Mouse (Mus musculus) stomach, embryonic 14.5 days (tissue): Measurements from ENCODE around the gene Brpf3. TPM values are rescaled to one million over a fixed set of nuclear protein-coding genes. Genes with fewer than 3 reads are reported as not detected.

Experiments
- ATAC-seq: fragments of 200-750 bp; cut with Nextera tagmentation; 2 replicates; pipeline ENCODE4 v1.8.0; 2017; ENCODE audit warnings: low read depth, moderate TSS enrichment; ENCODE audit not compliant: insufficient number of reproducible peaks, insufficient read depth, low FRiP score
- H3K27ac ChIP-seq: fragments of 300-500 bp; sonication (generic); 2 replicates; pipeline ENCODE4 v1.5.1; 2014; ENCODE audit warnings: mild to moderate bottlenecking, low read length, moderate library complexity, mixed read lengths
- H3K27me3 ChIP-seq: fragments of 300-500 bp; sonication (generic); 2 replicates; pipeline ENCODE4 v1.6.1; 2014; ENCODE audit warnings: low read length, control low read depth, mixed read lengths; ENCODE audit not compliant: control insufficient read depth, insufficient read depth
- H3K36me3 ChIP-seq: fragments of 300-500 bp; sonication (generic); 2 replicates; pipeline ENCODE4 v1.6.1; 2014; ENCODE audit warnings: mild to moderate bottlenecking, control low read depth, low read length, moderate library complexity, mixed read lengths; ENCODE audit not compliant: control insufficient read depth, insufficient read depth
- H3K4me1 ChIP-seq: fragments of 300-500 bp; sonication (generic); 2 replicates; pipeline ENCODE4 v1.6.1; 2014; ENCODE audit warnings: low read length, control low read depth, mixed read lengths; ENCODE audit not compliant: control insufficient read depth, insufficient read depth
- H3K4me2 ChIP-seq: fragments of 300-500 bp; sonication (generic); replicated peaks from 2 replicates; pipeline ENCODE4 v1.6.1; 2014; ENCODE audit warnings: low read depth, low read length, control low read depth
- H3K4me3 ChIP-seq: fragments of 300-500 bp; sonication (generic); 2 replicates; pipeline ENCODE4 v1.5.1; 2014; ENCODE audit warnings: low read depth, low read length, control low read depth
- H3K9ac ChIP-seq: fragments of 300-500 bp; sonication (generic); replicated peaks from 2 replicates; pipeline ENCODE4 v1.6.1; 2014; ENCODE audit warnings: low read depth, mild to moderate bottlenecking, control low read depth, low read length, moderate library complexity, mixed read lengths
- H3K9me3 ChIP-seq: fragments of 300-500 bp; sonication (generic); 2 replicates; pipeline ENCODE4 v1.6.1; 2016; ENCODE audit warnings: low read depth, low read length, control low read depth; ENCODE audit not compliant: control insufficient read depth
- WGBS: fragments of 180-500 bp; shearing (Covaris S2); extraction: QIAGEN DNeasy Blood & Tissue Kit; methylation state at CpG from one replicate; pipeline ENCODE4 v1.1.7; 2014; 5-methylcytosine and 5-hydroxymethylcytosine counted together
- polyA plus RNA-seq: library from polyadenylated mRNA; unstranded; fragments of >200 nt; fragmentation: Nextera tagmentation; extraction: Ambion mirVana; gene quantifications from 2 replicates; pipeline ENCODE4 v1.2.1, GENCODE M21; 2014

The Brpf3 gene
- polyA plus RNA-seq, 1 experiment from 2014 or later: 13.8 TPM

DNA sequence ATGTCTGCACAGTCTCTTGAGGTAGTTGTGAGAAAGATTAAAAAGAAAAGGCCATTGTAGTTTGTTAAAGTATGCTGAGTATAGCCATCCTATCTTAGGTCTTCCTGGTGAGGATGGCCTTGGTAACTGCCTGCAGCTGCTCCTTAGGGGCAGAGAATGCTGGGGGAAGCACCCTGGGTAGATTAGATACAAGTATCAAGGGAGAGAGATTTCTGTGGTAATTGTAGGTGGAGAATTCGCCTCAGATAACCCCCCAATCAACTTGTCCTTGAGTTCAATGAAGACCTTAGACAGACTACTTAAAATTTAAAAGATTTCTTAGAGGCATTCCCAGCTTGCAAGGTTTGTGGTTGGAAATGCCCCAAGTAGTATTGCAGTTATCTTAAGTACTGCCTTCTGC lies 2.4 kb downstream of the Brpf3 start:
- Histone ChIP-seq H3K4me3 (no peak overlapping the region), H3K36me3 (peaks cover 24% of the 10 kb centered on the region), H3K9me3 (no peaks in the 10 kb centered on the region), H3K27ac (no peak overlapping the region), H3K4me2 (no peak overlapping the region), H3K4me1 (peaks cover 22% of the 10 kb centered on the region), H3K27me3 (no peaks in the 10 kb centered on the region), H3K9ac (no peak overlapping the region)
- WGBS: 93% methylated on average over 1 of the region's 1 CpGs
- no peak for ATAC-seq

DNA sequence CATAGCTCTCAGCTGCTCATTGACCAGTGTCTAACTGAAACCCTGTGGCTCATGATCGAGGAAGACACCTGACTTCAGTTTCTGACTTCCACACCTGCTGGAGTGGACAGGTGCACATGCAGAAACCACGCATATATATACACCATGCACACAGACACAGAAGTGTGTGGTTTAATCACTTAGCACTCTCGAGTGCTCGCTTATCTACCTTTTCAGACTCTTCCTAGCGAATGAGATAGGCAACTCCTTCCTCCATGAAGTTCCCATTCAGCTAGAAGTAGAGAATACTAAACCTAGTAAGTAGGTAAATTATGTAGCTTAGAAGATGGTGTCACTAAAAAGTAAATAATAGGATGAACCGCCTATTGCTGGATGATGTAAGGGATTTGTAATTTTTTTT lies 4.1 kb downstream of the Brpf3 start:
- Histone ChIP-seq H3K27ac (no peak overlapping the region), H3K36me3 (peaks cover 38% of the 10 kb centered on the region), H3K4me3 (no peak overlapping the region), H3K4me1 (peaks cover 14% of the 10 kb centered on the region), H3K27me3 (no peaks in the 10 kb centered on the region), H3K9ac (no peak overlapping the region), H3K9me3 (no peaks in the 10 kb centered on the region), H3K4me2 (no peak overlapping the region)
- ATAC-seq: no peak
- WGBS: 89% methylated on average over 6 of the region's 6 CpGs

DNA sequence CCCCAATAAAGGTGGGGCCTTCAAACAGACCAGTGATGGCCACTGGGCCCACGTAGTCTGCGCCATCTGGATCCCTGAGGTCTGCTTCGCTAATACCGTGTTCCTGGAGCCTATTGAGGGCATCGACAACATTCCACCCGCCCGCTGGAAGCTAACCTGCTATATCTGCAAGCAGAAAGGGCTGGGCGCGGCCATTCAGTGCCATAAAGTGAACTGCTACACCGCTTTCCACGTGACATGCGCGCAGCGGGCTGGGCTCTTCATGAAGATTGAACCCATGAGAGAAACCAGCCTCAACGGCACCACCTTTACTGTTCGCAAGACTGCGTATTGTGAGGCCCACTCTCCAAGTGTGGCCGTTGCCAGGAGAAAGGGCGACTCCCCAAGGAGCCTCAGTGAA lies 5.9 kb downstream of the Brpf3 start:
- Histone ChIP-seq H3K9ac (no peak overlapping the region), H3K9me3 (no peaks in the 10 kb centered on the region), H3K4me1 (peaks cover 9% of the 10 kb centered on the region), H3K36me3 (peaks cover 47% of the 10 kb centered on the region), H3K27ac (no peak overlapping the region), H3K4me3 (no peak overlapping the region), H3K4me2 (no peak overlapping the region), H3K27me3 (no peaks in the 10 kb centered on the region)
- 96% methylated on average over 19 of the region's 19 CpGs for WGBS
- no peak for ATAC-seq

DNA sequence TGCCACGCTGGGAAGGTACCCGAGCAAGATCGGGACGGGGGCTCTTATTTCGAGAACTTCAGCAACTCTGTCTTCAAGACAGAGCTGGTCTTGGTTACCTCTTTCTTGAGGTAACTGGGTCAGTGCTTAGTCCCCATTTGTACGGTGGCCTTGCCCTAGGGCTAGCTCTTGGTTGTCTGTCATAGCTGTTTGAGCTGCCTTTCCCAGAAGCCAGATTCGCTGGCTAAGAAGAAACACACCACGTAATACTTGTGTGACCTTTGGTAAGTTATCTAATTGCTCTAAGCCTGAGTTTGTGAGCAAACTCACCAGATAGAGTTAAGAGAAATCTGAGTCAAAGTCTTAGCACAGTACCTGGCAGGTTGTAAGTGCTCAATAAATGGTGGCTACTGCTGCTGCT lies 7.8 kb downstream of the Brpf3 start:
- Histone ChIP-seq H3K27ac (no peak overlapping the region), H3K4me3 (no peak overlapping the region), H3K27me3 (no peaks in the 10 kb centered on the region), H3K4me2 (no peak overlapping the region), H3K9me3 (no peaks in the 10 kb centered on the region), H3K9ac (no peak overlapping the region), H3K4me1 (no peaks in the 10 kb centered on the region), H3K36me3 (peaks cover 56% of the 10 kb centered on the region)
- 93% methylated on average over 8 of the region's 8 CpGs for WGBS
- no peak for ATAC-seq

DNA sequence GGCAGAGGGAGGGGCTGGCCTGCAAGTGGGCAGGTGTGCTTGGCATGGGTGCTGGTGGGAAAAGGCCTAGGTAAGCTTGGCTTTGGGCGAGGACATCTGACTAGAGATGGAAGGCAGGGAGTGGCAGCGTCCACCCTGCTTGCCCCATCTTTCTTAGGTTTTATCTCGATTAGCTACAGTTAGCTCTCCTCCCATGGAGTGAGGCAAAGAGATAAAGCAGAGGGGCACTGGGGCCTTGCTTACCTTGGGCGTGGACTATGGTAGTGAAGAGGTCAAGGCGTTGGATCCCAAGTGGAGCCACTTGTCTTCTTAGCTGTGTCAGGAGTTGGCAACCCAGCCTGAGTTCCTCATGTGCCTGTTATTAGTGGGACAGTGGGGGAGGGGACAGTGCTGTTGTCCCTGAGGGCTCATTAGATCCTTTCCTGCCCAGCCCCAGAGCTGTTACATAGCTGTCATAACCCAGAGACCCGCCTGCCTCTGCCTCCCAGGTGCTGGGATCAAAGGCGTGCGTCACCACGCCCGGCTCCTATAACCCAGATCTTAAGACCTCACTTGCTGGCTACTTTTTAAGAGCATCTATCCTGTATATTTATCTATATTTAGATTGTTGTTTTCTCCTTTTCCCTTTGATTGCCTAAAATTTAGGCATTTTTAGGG lies 8.4 kb downstream of the Brpf3 start:
- Histone ChIP-seq H3K36me3 (peaks cover 57% of the 10 kb centered on the region), H3K4me3 (no peak overlapping the region), H3K9ac (no peak overlapping the region), H3K4me1 (no peaks in the 10 kb centered on the region), H3K9me3 (no peaks in the 10 kb centered on the region), H3K27me3 (no peaks in the 10 kb centered on the region), H3K4me2 (no peak overlapping the region), H3K27ac (no peak overlapping the region)
- no peak; the same call in 1 of the 2 replicates for ATAC-seq
- whole genome bisulfite sequencing: 93% methylated on average over 10 of the region's 10 CpGs

DNA sequence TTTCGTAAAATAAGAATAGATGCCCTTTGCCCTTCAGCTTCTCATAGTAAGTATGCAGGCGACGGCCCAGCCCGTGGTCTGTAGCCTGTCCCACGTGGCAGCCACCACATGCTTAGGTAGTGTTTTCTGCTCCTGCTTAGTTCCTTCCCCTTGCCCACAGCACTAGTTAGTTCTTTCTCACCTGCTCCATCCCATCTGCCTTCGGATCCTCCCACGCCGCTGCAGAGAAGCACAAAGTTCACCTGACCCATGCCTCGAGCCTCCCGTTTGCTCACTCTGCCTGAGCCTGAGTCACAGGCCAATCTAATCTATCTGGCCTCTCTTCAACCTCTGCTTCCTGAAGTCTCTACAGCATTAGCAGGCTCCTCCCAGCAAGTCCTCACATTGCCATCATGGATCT lies 11.5 kb downstream of the Brpf3 start:
- 89% methylated on average over 10 of the region's 10 CpGs for WGBS
- no peak for ATAC-seq

DNA sequence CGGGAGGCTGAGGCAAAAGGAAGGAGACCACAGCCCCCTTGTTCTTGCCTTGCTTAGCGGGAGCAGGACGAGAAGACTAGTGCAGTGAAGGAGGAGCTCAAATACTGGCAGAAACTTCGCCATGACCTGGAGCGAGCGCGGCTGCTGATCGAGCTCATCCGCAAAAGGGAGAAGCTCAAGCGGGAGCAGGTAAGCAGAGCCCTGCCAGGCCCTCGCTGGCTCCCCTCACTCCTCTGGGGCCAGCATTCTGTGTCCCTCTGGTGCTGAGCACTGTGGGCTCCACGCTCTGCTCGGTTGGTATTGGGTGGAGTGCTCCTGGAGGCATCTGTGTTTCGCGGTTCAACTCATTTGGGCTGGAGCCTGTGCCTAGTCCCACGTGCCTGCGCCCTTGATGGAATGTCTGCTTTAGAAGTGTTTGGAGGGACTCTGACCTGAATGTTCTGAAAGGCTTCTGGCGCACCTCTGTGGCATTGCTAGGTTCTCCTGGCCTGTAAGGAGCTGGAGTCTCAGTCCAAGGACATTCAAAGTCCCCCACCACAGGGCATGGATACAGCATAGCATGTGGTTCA lies 13.7 kb downstream of the Brpf3 start:
- H3K9me3 ChIP-seq: no peaks in the 10 kb centered on the region
- H3K4me3 ChIP-seq: no peak overlapping the region
- H3K4me2 ChIP-seq: no peak overlapping the region
- no peak overlapping the region for H3K27ac ChIP-seq
- no peaks in the 10 kb centered on the region for H3K27me3 ChIP-seq
- peaks cover 70% of the 10 kb centered on the region for H3K36me3 ChIP-seq
- 0 out of 2 replicates have a peak, but pooled peaks have one; percentile 28 for ATAC-seq
- H3K4me1 ChIP-seq: no peaks in the 10 kb centered on the region
- 87% methylated on average over 18 of the region's 18 CpGs for WGBS
- no peak overlapping the region for H3K9ac ChIP-seq

More for the DNA sequence above, 11.5 kb downstream of the Brpf3 start:
- no peak overlapping the region for H3K4me3 ChIP-seq
- no peak overlapping the region for H3K27ac ChIP-seq
- H3K4me2 ChIP-seq: no peak overlapping the region
- no peaks in the 10 kb centered on the region for H3K27me3 ChIP-seq
- H3K4me1 ChIP-seq: no peaks in the 10 kb centered on the region
- H3K36me3 ChIP-seq: peaks cover 66% of the 10 kb centered on the region
- H3K9ac ChIP-seq: no peak overlapping the region
- H3K9me3 ChIP-seq: no peaks in the 10 kb centered on the region

DNA sequence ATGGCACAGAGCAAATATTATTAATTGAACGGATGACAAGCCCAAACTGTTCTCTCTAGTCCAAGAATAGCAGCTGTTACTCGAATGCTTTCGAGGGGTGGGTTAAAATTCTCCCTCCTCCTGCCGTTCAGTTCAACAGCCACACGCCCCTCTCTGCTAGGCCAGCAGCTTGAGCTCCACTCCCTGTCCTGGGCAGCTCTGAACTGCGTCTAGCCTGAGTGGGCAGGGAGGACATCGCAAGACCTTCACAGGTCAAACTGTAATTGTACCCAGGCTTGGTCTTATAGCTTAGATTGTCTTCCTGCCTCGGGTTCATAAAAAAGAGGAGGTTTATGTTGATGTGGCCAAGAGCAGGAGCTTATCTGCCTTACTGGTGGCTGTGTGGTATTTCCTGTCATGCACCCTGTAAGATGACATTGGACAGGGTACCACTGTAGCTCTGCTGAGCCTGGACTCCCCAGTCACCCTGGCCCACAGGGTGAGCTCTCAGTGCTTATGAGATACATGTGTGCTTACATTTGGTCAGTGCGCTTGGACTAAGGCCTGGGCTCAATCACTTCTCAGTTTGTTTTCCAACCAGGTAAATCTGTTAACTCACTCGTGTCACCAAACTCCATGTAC lies 14.6 kb downstream of the Brpf3 start:
- WGBS: 65% methylated on average over 10 of the region's 10 CpGs
- H3K4me3 ChIP-seq: no peak overlapping the region
- H3K36me3 ChIP-seq: peaks cover 65% of the 10 kb centered on the region
- H3K9me3 ChIP-seq: no peaks in the 10 kb centered on the region
- H3K9ac ChIP-seq: no peak overlapping the region
- no peaks in the 10 kb centered on the region for H3K27me3 ChIP-seq
- no peak overlapping the region for H3K27ac ChIP-seq
- no peak for ATAC-seq
- no peaks in the 10 kb centered on the region for H3K4me1 ChIP-seq
- no peak overlapping the region for H3K4me2 ChIP-seq
